Mouse (Mus musculus) heart, adult 2 months (tissue): ENCODE measurements around the gene Lcn5. TPM values are rescaled to one million over a fixed set of nuclear protein-coding genes. Genes with fewer than 3 reads are reported as not detected.
"Not testable (repeated sequence)": the region's sequence is repeated elsewhere in the genome, so short reads cannot be mapped to it uniquely, and the experiment has no call there.

ENCODE experiments used
- DNase-seq, 2 experiments: peaks; one replicate each; pipeline ENCODE4 v3.0.0; 2021
- H3K27ac ChIP-seq: fragments of 200-600 bp; 2 replicates; pipeline ENCODE4 v1.8.1; 2022
- H3K27me3 ChIP-seq: fragments of 200-500 bp; 2 replicates; pipeline ENCODE4 v1.6.1; 2012; ENCODE audit warnings: mild to moderate bottlenecking, low read length, inconsistent platforms, mixed read lengths; ENCODE audit not compliant: control insufficient read depth, insufficient read depth
- H3K36me3 ChIP-seq: fragments of 200-500 bp; 2 replicates; pipeline ENCODE4 v1.6.1; 2012; ENCODE audit warnings: low read length, inconsistent platforms; ENCODE audit not compliant: control insufficient read depth, insufficient read depth
- H3K4me1 ChIP-seq: fragments of 200-500 bp; 2 replicates; pipeline ENCODE4 v1.6.1; 2011; ENCODE audit warnings: low read length; ENCODE audit not compliant: control insufficient read depth, insufficient read depth
- H3K4me3 ChIP-seq: fragments of 200-600 bp; 2 replicates; pipeline ENCODE4 v1.8.1; 2022
- H3K79me2 ChIP-seq: fragments of 200-500 bp; replicated peaks from 2 replicates; pipeline ENCODE4 v1.6.1; 2012; ENCODE audit warnings: mild to moderate bottlenecking, inconsistent platforms, low read length, moderate library complexity, mixed read lengths; ENCODE audit not compliant: control insufficient read depth, insufficient read depth
- H3K9ac ChIP-seq: fragments of 200-500 bp; 2 replicates; pipeline ENCODE4 v1.6.1; 2012; ENCODE audit warnings: low read depth, mild to moderate bottlenecking, control low read depth, inconsistent platforms, low read length, mixed read lengths
- CTCF ChIP-seq: fragments of 200-600 bp; IDR thresholded peaks from 2 replicates; pipeline ENCODE4 v1.8.1; 2022; ENCODE audit warnings: antibody characterized with exemption, mild to moderate bottlenecking, moderate library complexity
- EP300 ChIP-seq: fragments of 200-500 bp; IDR thresholded peaks from 2 replicates; pipeline ENCODE4 v1.6.1; 2011; ENCODE audit warnings: low read depth, low read length, control low read depth; ENCODE audit not compliant: insufficient read depth
- POLR2A ChIP-seq: fragments of 200-500 bp; IDR thresholded peaks from 2 replicates; pipeline ENCODE4 v1.6.1; 2011; ENCODE audit warnings: mild to moderate bottlenecking, low read depth, low read length, control low read depth; ENCODE audit not compliant: insufficient read depth
- WGBS: fragments of 180-500 bp; shearing (Covaris S2); methylation state at CpG from one replicate; pipeline ENCODE4 v1.1.7; 2018; 5-methylcytosine and 5-hydroxymethylcytosine counted together
- intact Hi-C: fragments of 180-260 bp; cut with DNase I; formaldehyde crosslinking; loops from one replicate; pipeline ENCODE4 v1.15.1; 2025
- polyA plus RNA-seq: library from polyadenylated mRNA; depleted of rRNA; stranded (reverse); fragments of >200 nt; gene quantifications from 2 replicates; pipeline ENCODE4 v1.2.3, GENCODE M21; 2012
- total RNA-seq, 2 experiments: library from RNA; stranded (reverse); gene quantifications; 2 replicates each; pipeline ENCODE4 v1.2.3; 2021

Gene Lcn5
- total and polyA plus RNA-seq, 3 experiments: not detected

GRCm38 (mm10) chr2:25682426-25682825, 24.7 kb downstream of the Lcn5 start, which contains the start of gene Lcn10:
Lcn10 (plus strand) TSS chr2:25682726.
- TF ChIP-seq EP300 (no peak), CTCF (no peak), POLR2A (no peak)
- no peak within 1 kb of the TSS for H3K4me3 ChIP-seq
- WGBS: 59% methylated on average over 2 of the region's 2 CpGs
- DNase-seq: no peak
- no peaks in the 10 kb centered on the region for H3K4me1 ChIP-seq
- no peak within 1 kb of the TSS for H3K27ac ChIP-seq
- H3K79me2 ChIP-seq: no peaks in the 10 kb centered on the region
- H3K27me3 ChIP-seq: no peaks in the 10 kb centered on the region
- H3K36me3 ChIP-seq: no peaks in the 10 kb centered on the region
- H3K9ac ChIP-seq: no peak within 1 kb of the TSS
- intact Hi-C loops: no loop called here

GRCm38 (mm10) chr2:25686941-25687340, 29.2 kb downstream of the Lcn5 start:
- no peak for DNase-seq
- no peaks in the 10 kb centered on the region for H3K4me1 ChIP-seq
- H3K9ac ChIP-seq: no peak overlapping the region
- TF ChIP-seq EP300: no peak
- TF ChIP-seq CTCF: no peak
- TF ChIP-seq POLR2A: no peak
- intact Hi-C loops: no loop called here
- H3K27me3 ChIP-seq: no peaks in the 10 kb centered on the region
- WGBS: 69% methylated on average over 4 of the region's 4 CpGs
- no peak overlapping the region for H3K4me3 ChIP-seq
- H3K79me2 ChIP-seq: no peaks in the 10 kb centered on the region
- no peak overlapping the region for H3K27ac ChIP-seq
- no peaks in the 10 kb centered on the region for H3K36me3 ChIP-seq

- H3K4me1 ChIP-seq: no peaks in the 10 kb centered on the region; the same call in 1 of the 2 replicates
- H3K27me3 ChIP-seq: no peaks in the 10 kb centered on the region; the same call in 1 of the 2 replicates
- H3K36me3 ChIP-seq: no peaks in the 10 kb centered on the region
- peak; percentile 48 to 66 for DNase-seq
- H3K27ac ChIP-seq: no peak overlapping the region
- intact Hi-C loops: no loop called here
- no peak overlapping the region for H3K9ac ChIP-seq
- no peak overlapping the region for H3K4me3 ChIP-seq
- peak; percentile 89 for TF ChIP-seq CTCF
- no peak for TF ChIP-seq EP300
- H3K79me2 ChIP-seq: no peaks in the 10 kb centered on the region
These were observed 36.9 kb downstream of the Lcn5 start for GRCm38 (mm10) chr2:25694605-25695004.

GRCm38 (mm10) chr2:25696951-25697350, 39.2 kb downstream of the Lcn5 start:
- Histone ChIP-seq H3K27ac (no peak overlapping the region), H3K27me3 (no peaks in the 10 kb centered on the region; the same call in 1 of the 2 replicates), H3K9ac (no peak overlapping the region), H3K4me1 (peaks cover 2% of the 10 kb centered on the region; the same call in 1 of the 2 replicates), H3K79me2 (no peaks in the 10 kb centered on the region), H3K4me3 (no peak overlapping the region), H3K36me3 (no peaks in the 10 kb centered on the region)
- 37% methylated on average over 4 of the region's 4 CpGs for WGBS
- peak in 1 of 2 experiments; percentile 13 for DNase-seq
- TF ChIP-seq POLR2A (no peak), CTCF (no peak), EP300 (no peak)
- intact Hi-C loops: no loop called here

GRCm38 (mm10) chr2:25698696-25699095, 40.9 kb downstream of the Lcn5 start:
- WGBS: 88% methylated on average over 2 of the region's 2 CpGs
- no peaks in the 10 kb centered on the region for H3K27me3 ChIP-seq
- TF ChIP-seq EP300 (no peak), POLR2A (no peak), CTCF (no peak)
- intact Hi-C loops: no loop called here
- no peak overlapping the region for H3K27ac ChIP-seq
- no peaks in the 10 kb centered on the region for H3K79me2 ChIP-seq
- no peak for DNase-seq
- H3K9ac ChIP-seq: no peak overlapping the region
- H3K4me1 ChIP-seq: peaks cover 2% of the 10 kb centered on the region; the same call in 1 of the 2 replicates
- H3K36me3 ChIP-seq: no peaks in the 10 kb centered on the region
- no peak overlapping the region for H3K4me3 ChIP-seq

GRCm38 (mm10) chr2:25699743-25700142, 42.0 kb downstream of the Lcn5 start, which contains the start of gene Obp2a:
Obp2a (plus strand) TSS chr2:25700043.
- 85% methylated on average over 3 of the region's 3 CpGs for WGBS
- DNase-seq, intact Hi-C loops, H3K79me2 ChIP-seq, H3K36me3 ChIP-seq, H3K9ac ChIP-seq, H3K4me3 ChIP-seq, H3K27me3 ChIP-seq, H3K27ac ChIP-seq, H3K4me1 ChIP-seq: not testable (repeated sequence)
